18 mouse cellular contexts compared by ENCODE assay signal in genomic region chr2:133455484-133456170, GRCm38 (mm10).
"Had no signal": no experiment of that assay in that cellular context is flagged by ENCODE, and none has a peak within 500 bp of the region (broad histone marks: within the 10 kb centered on the region; RNA-seq: fewer than 3 reads in every experiment).

No protein-coding gene starts in this region.

- H3K4me3 ChIP-seq: kidney, embryonic 15.5 days; left cerebral cortex, adult 2 months; limb, embryonic 10.5 days; limb, embryonic 13.5 days; liver, embryonic 12.5 days; liver, embryonic 15.5 days had no signal

- H3K4me2 ChIP-seq: kidney, embryonic 15.5 days; limb, embryonic 13.5 days; liver, embryonic 12.5 days; liver, embryonic 15.5 days; midbrain, embryonic 11.5 days had no signal

- H3K36me3 ChIP-seq: kidney, embryonic 15.5 days; limb, embryonic 10.5 days; limb, embryonic 13.5 days; liver, embryonic 12.5 days; liver, embryonic 15.5 days had no signal

- H3K27me3 ChIP-seq: kidney, embryonic 15.5 days; limb, embryonic 13.5 days; liver, embryonic 12.5 days; liver, embryonic 15.5 days had no signal

- H3K4me1 ChIP-seq: kidney, embryonic 15.5 days; limb, embryonic 10.5 days; limb, embryonic 13.5 days; liver, embryonic 12.5 days; liver, embryonic 15.5 days had no signal

- DNase-seq: kidney, adult 11 months; kidney, adult 8-10 months; kidney, postnatal 25 days; layer of hippocampus, postnatal 36 days; liver; lung, adult 18-20 months; lung, postnatal 4 days; midbrain, embryonic 14.5 days; thymus, adult 2 months; thymus, postnatal 25 days had no signal

- H3K9ac ChIP-seq: kidney, embryonic 15.5 days; limb, embryonic 13.5 days; liver, embryonic 12.5 days; liver, embryonic 15.5 days had no signal

- H3K27ac ChIP-seq: kidney, embryonic 15.5 days; left cerebral cortex, adult 2 months; limb, embryonic 10.5 days; limb, embryonic 13.5 days; liver, embryonic 12.5 days; liver, embryonic 15.5 days had no signal

- H3K9me3 ChIP-seq: kidney, embryonic 15.5 days; limb, embryonic 10.5 days; limb, embryonic 13.5 days; liver, embryonic 12.5 days; liver, embryonic 15.5 days had no signal

- ATAC-seq: liver, embryonic 12.5 days; lung, postnatal 0 days had no signal
